Mouse (Mus musculus) ES-E14 (cell line): Measurements from ENCODE around the gene Zfp326. TPM values are rescaled to one million over a fixed set of nuclear protein-coding genes. Genes with fewer than 3 reads are reported as not detected.

Experiments
- DNase-seq: peaks from one replicate; pipeline ENCODE4 v3.0.0-alpha.2; 2013; ENCODE audit warnings: low read depth, low spot score
- H3K27ac ChIP-seq: 2 replicates; pipeline ENCODE4 v1.5.1; 2012; ENCODE audit warnings: low read depth, mild to moderate bottlenecking, low read length, moderate library complexity, mixed read lengths; ENCODE audit not compliant: poor library complexity, insufficient read depth, severe bottlenecking
- H3K36me3 ChIP-seq: 2 replicates; pipeline ENCODE4 v1.6.1; 2012; ENCODE audit warnings: mild to moderate bottlenecking, low read length, moderate library complexity, mixed read lengths; ENCODE audit not compliant: control insufficient read depth, poor library complexity, insufficient read depth, severe bottlenecking
- H3K4me1 ChIP-seq, 2 experiments: fragments of 150-350 bp in 1 of 2; sonication (generic) in 1 of 2; 2 replicates each; pipeline ENCODE4 v1.6.1; 2012; ENCODE audit warnings: low read length in 2 of 2, mild to moderate bottlenecking in 1 of 2, mixed read lengths in 1 of 2; ENCODE audit not compliant: control insufficient read depth in 2 of 2, insufficient read depth in 2 of 2, poor library complexity in 1 of 2
- H3K4me3 ChIP-seq, 2 experiments: fragments of 150-350 bp in 1 of 2; sonication (generic) in 1 of 2; 2 replicates each; pipeline ENCODE4 v1.5.1; 2012; ENCODE audit warnings: low read length in 2 of 2, low read depth in 1 of 2, mild to moderate bottlenecking in 1 of 2, mixed read lengths in 1 of 2; ENCODE audit not compliant: insufficient read depth in 1 of 2, poor library complexity in 1 of 2, severe bottlenecking in 1 of 2
- H3K9ac ChIP-seq: 2 replicates; pipeline ENCODE4 v1.6.1; 2012; ENCODE audit warnings: low read depth, mild to moderate bottlenecking, low read length, mixed read lengths; ENCODE audit not compliant: poor library complexity, insufficient read depth, severe bottlenecking
- H3K9me3 ChIP-seq: fragments of 150-350 bp; sonication (generic); 2 replicates; pipeline ENCODE4 v1.6.1; 2012; ENCODE audit warnings: low read depth, mild to moderate bottlenecking, low read length; ENCODE audit not compliant: control insufficient read depth, insufficient read depth
- CHD2 ChIP-seq: IDR thresholded peaks from 2 replicates; pipeline ENCODE4 v1.6.1; 2014; ENCODE audit warnings: mild to moderate bottlenecking, low read depth, low read length, inconsistent platforms
- HCFC1 ChIP-seq: IDR thresholded peaks from 2 replicates; pipeline ENCODE4 v1.6.1; 2012; ENCODE audit warnings: low read length, inconsistent platforms, borderline replicate concordance; ENCODE audit not compliant: insufficient read depth
- MAFK ChIP-seq: IDR thresholded peaks from 2 replicates; pipeline ENCODE4 v1.6.1; 2014; ENCODE audit warnings: mild to moderate bottlenecking, low read depth, low read length, inconsistent platforms; ENCODE audit not compliant: insufficient read depth
- ZC3H11A ChIP-seq: IDR thresholded peaks from 2 replicates; pipeline ENCODE4 v1.6.1; 2012; ENCODE audit warnings: low read depth, mild to moderate bottlenecking, inconsistent platforms, low read length, borderline replicate concordance
- ZNF384 ChIP-seq: IDR thresholded peaks from 2 replicates; pipeline ENCODE4 v1.6.1; 2012; ENCODE audit warnings: low read depth, low read length, inconsistent platforms
- in situ Hi-C, 2 experiments: fragments of 600-800 bp; cut with MboI; formaldehyde crosslinking; loops; one replicate each; pipeline ENCODE4 v1.15.1; 2025; ENCODE audit warnings: low sequenced_read_pairs in 2 of 2, inconsistent platforms in 1 of 2; ENCODE audit not compliant: unreplicated experiment in 2 of 2
- total RNA-seq: library from RNA; depleted of rRNA; stranded (reverse); fragments of 300-350 nt; gene quantifications from 2 replicates; pipeline ENCODE4 v1.2.3, GENCODE M21; 2012; rRNA removed

Gene Zfp326
- total RNA-seq, 1 experiment: 14.9 TPM

GRCm38 (mm10) chr5:105941951-105942350 is 65.6 kb downstream of the Zfp326 start:
- Histone ChIP-seq H3K9ac (no peak overlapping the region), H3K4me1 (0 out of 4 replicates have a peak, but pooled peaks cover 0 to 2% of the 10 kb centered on the region in 2 experiments), H3K36me3 (no peaks in the 10 kb centered on the region), H3K4me3 (no peak overlapping the region), H3K27ac (no peak overlapping the region), H3K9me3 (no peaks in the 10 kb centered on the region)
- TF ChIP-seq HCFC1 (no peak), ZC3H11A (no peak), ZNF384 (no peak), CHD2 (no peak), MAFK (no peak)
- DNase-seq: no peak
- in situ Hi-C loops: no loop called here

Other genes with a start within 250 kb of the Zfp326 start
- 23.2 and 40.5 TPM in 2 replicates for gene Lrrc8d, start 176.6 kb upstream of the Zfp326 start, total RNA-seq